Mouse (Mus musculus) liver, embryonic 16.5 days (tissue): Measurements from ENCODE around the gene Zfp68. TPM values are rescaled to one million over a fixed set of nuclear protein-coding genes. Genes with fewer than 3 reads are reported as not detected.

Source experiments
- microRNA-seq: library from miRNA; unstranded; fragments of <30 nt; microRNA quantifications from one replicate; pipeline ENCODE4, GENCODE M21; 2016
- polyA plus RNA-seq: library from polyadenylated mRNA; unstranded; fragments of >200 nt; fragmentation: Nextera tagmentation; extraction: Ambion mirVana; gene quantifications from 2 replicates; pipeline ENCODE4 v1.2.1, GENCODE M21; 2015

Zfp68 gene
- polyA plus RNA-seq, 1 experiment from 2014 or later = 14.4 TPM

Small RNA genes within 50 kb of the gene (microRNA-seq; reads per million reads assigned to microRNA genes)
- gene Gm24082 = not detected

Other genes with a start within 250 kb of the Zfp68 start
- gene Zfp157, start 178.3 kb downstream of the Zfp68 start, polyA plus RNA-seq = 4.8 and 5.3 TPM in 2 replicates
- not detected in 2 replicates for gene 1700123K08Rik, start 55.0 kb downstream of the Zfp68 start, polyA plus RNA-seq
- 3.2 and 4.1 TPM in 2 replicates for gene A430033K04Rik, start 3.1 kb upstream of the Zfp68 start, polyA plus RNA-seq
- gene Fam20c, start 134.8 kb upstream of the Zfp68 start, polyA plus RNA-seq = 7.4 and 10.8 TPM in 2 replicates
- gene Gm5294, start 200.3 kb upstream of the Zfp68 start, polyA plus RNA-seq = not detected in 2 replicates